Mouse (Mus musculus) G1E (cell line): ENCODE measurements around the gene Taf1d.

Experiments used
- CTCF ChIP-seq: IDR thresholded peaks from 2 replicates; pipeline ENCODE4 v1.5.1; 2012; ENCODE audit warnings: low read depth, low read length, inconsistent platforms, mixed read lengths
- GATA1 ChIP-seq: IDR thresholded peaks from 2 replicates; pipeline ENCODE4 v1.6.1; 2012; ENCODE audit warnings: borderline replicate concordance, low read length, inconsistent platforms, mixed read lengths
- GATA2 ChIP-seq: IDR thresholded peaks from 2 replicates; pipeline ENCODE4 v1.6.1; 2012; ENCODE audit warnings: low read depth, low read length, inconsistent platforms, borderline replicate concordance
- POLR2AphosphoS5 ChIP-seq: IDR thresholded peaks from 2 replicates; pipeline ENCODE4 v1.6.1; 2012; ENCODE audit warnings: low read depth, low read length, inconsistent platforms; ENCODE audit not compliant: insufficient replicate concordance
- TAL1 ChIP-seq: conservative IDR thresholded peaks from 2 replicates; pipeline ENCODE4 v1.6.1; 2012; ENCODE audit warnings: low read depth, low read length, inconsistent platforms, mixed read lengths

GRCm38 (mm10) chr9:15309425-15309824 lies 3.4 kb downstream of the Taf1d start:
- TF ChIP-seq POLR2AphosphoS5 (no peak), CTCF (no peak), GATA1 (no peak), TAL1 (no peak), GATA2 (no peak)
